Mouse (Mus musculus): Measurements from ENCODE around the gene Csrp2. TPM values are rescaled to one million over a fixed set of nuclear protein-coding genes. Genes with fewer than 3 reads are reported as not detected.

The Csrp2 gene
- total RNA-seq, 2 experiments from 2014 or later: 8.8 TPM; not detected in 1

- no peak for ATAC-seq (replicated peaks; ENCODE audit: low FRiP score, low TSS enrichment, poor library complexity, severe bottlenecking)
Observed at GRCm38 (mm10) chr10:110959781-110960180, 40.2 kb downstream of the Csrp2 start.

GRCm38 (mm10) chr10:110960841-110961240, 41.3 kb downstream of the Csrp2 start:
- no peak for ATAC-seq (replicated peaks; ENCODE audit: low FRiP score, low TSS enrichment, poor library complexity, severe bottlenecking)

GRCm38 (mm10) chr10:110962172-110962571, 42.6 kb downstream of the Csrp2 start:
- peak; percentile 62 for ATAC-seq (replicated peaks; ENCODE audit: low FRiP score, low TSS enrichment, poor library complexity, severe bottlenecking)

- no peak for ATAC-seq (replicated peaks; ENCODE audit: low FRiP score, low TSS enrichment, poor library complexity, severe bottlenecking)
Observed at GRCm38 (mm10) chr10:110971044-110971443, 51.5 kb downstream of the Csrp2 start.

- ATAC-seq (replicated peaks; ENCODE audit: low FRiP score, low TSS enrichment, poor library complexity, severe bottlenecking): no peak
Observed at GRCm38 (mm10) chr10:110971483-110971882, 51.9 kb downstream of the Csrp2 start.

- no peak for ATAC-seq (replicated peaks; ENCODE audit: low FRiP score, low TSS enrichment, poor library complexity, severe bottlenecking)
Observed at GRCm38 (mm10) chr10:110971998-110972397, 52.4 kb downstream of the Csrp2 start.

GRCm38 (mm10) chr10:110974463-110974862, 54.9 kb downstream of the Csrp2 start:
- peak; percentile 72 for ATAC-seq (replicated peaks; ENCODE audit: low FRiP score, low TSS enrichment, poor library complexity, severe bottlenecking)

- ATAC-seq (replicated peaks; ENCODE audit: low FRiP score, low TSS enrichment, poor library complexity, severe bottlenecking): no peak
Observed at GRCm38 (mm10) chr10:110974885-110975284, 55.3 kb downstream of the Csrp2 start.

GRCm38 (mm10) chr10:110976046-110976445, 56.5 kb downstream of the Csrp2 start:
- ATAC-seq (replicated peaks; ENCODE audit: low FRiP score, low TSS enrichment, poor library complexity, severe bottlenecking): peak; percentile 64; the same call in 1 of the 2 replicates

- ATAC-seq (replicated peaks; ENCODE audit: low FRiP score, low TSS enrichment, poor library complexity, severe bottlenecking): no peak
Observed at GRCm38 (mm10) chr10:110977379-110977778, 57.8 kb downstream of the Csrp2 start.

- peak; percentile 87 for ATAC-seq (replicated peaks; ENCODE audit: low FRiP score, low TSS enrichment, poor library complexity, severe bottlenecking)
Observed at GRCm38 (mm10) chr10:110979431-110979830, 59.8 kb downstream of the Csrp2 start.

GRCm38 (mm10) chr10:110980441-110980840, 60.9 kb downstream of the Csrp2 start:
- no peak for ATAC-seq (replicated peaks; ENCODE audit: low FRiP score, low TSS enrichment, poor library complexity, severe bottlenecking)

- no peak for ATAC-seq (replicated peaks; ENCODE audit: low FRiP score, low TSS enrichment, poor library complexity, severe bottlenecking)
Observed at GRCm38 (mm10) chr10:110982771-110983170, 63.2 kb downstream of the Csrp2 start.

GRCm38 (mm10) chr10:110986682-110987081, 67.1 kb downstream of the Csrp2 start:
- no peak for ATAC-seq (replicated peaks; ENCODE audit: low FRiP score, low TSS enrichment, poor library complexity, severe bottlenecking)

Other genes starting within 250 kb of the Csrp2 start
- gene E2f7, start 174.3 kb upstream of the Csrp2 start, total RNA-seq (2014; fragmentation: Nextera tagmentation): 8.9 and 14.3 TPM in 2 replicates
- gene E2f7, start 174.3 kb upstream of the Csrp2 start, total RNA-seq (2017): 1.9 and 9.0 TPM in 2 replicates
- gene Zdhhc17, start 90.4 kb downstream of the Csrp2 start, total RNA-seq (2014; fragmentation: Nextera tagmentation): 34.3 and 50.3 TPM in 2 replicates
- 37.7 and 40.9 TPM in 2 replicates for gene Zdhhc17, start 90.4 kb downstream of the Csrp2 start, total RNA-seq (2017)
- gene Osbpl8, start 245.0 kb downstream of the Csrp2 start, total RNA-seq (2014; fragmentation: Nextera tagmentation): 54.0 and 62.3 TPM in 2 replicates
- 68.9 and 148 TPM in 2 replicates for gene Osbpl8, start 245.0 kb downstream of the Csrp2 start, total RNA-seq (2017)